Mouse (Mus musculus) kidney, postnatal 10 days (tissue): ENCODE data around the gene Spsb2.
"Not testable (repeated sequence)": the region's sequence is repeated elsewhere in the genome, so short reads cannot be mapped to it uniquely, and the experiment has no call there.

Experiments used
- DNase-seq: peaks from one replicate; pipeline ENCODE4 v3.0.0; 2021; ENCODE audit warnings: mixed read lengths

Gene Spsb2

DNA sequence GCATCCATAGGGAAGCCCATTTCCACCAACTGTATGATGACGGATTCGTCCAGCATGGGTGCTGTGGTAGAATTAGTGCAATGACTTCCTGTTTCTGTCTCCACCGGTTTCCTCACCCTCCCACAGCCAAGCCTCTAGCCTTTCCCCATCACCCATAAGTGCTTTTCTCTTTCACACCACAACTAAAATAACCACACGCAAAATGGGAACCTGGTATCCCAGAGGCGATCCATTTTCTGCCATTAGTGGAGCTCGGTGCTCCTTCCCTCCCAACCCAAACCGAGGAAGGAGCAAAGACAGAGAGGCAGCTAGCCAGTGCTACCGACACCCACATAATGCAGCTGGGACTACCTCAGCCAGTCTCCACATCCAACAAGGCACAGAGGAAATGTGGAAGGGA lies 9.5 kb downstream of the Spsb2 start:
- DNase-seq = no peak

DNA sequence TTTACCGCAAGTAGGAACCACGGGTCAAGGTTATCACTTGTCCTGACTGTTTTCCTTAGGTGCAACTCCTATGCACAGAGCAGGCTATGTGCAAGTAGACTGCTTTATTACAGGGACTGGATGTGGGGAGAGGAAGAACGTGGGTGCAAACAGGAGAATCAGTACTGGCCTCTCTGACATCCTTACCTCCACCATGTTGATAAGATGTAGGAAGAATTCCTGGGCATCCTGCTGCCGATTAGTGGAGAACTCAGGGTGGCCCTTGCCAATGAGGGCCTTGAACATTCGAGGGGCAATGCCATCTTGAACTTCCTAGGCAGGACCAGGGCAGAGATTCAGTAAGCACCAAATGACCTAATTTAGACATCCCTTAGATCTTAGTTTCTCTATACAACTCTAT lies 12.4 kb downstream of the Spsb2 start:
- DNase-seq = no peak

DNA sequence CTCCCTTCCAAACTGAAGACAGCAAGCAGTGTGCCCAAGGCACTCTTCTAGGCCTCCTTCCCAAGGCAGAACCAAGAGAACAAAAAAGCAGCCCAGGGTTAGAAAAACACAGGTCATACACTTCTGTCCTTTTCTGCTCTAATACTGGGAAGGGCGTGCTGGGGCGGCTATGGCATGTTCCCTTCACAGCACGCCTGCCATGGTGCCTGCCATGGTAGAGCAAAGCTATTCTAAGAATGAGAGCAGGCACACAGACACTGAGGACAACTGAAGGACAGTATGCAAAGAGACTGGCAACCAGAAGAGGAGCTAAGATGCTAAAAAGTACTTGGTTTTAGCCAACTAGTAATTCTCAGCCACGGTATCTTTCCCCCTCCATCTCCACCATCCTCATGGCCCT lies 13.6 kb downstream of the Spsb2 start:
- DNase-seq = no peak

DNA sequence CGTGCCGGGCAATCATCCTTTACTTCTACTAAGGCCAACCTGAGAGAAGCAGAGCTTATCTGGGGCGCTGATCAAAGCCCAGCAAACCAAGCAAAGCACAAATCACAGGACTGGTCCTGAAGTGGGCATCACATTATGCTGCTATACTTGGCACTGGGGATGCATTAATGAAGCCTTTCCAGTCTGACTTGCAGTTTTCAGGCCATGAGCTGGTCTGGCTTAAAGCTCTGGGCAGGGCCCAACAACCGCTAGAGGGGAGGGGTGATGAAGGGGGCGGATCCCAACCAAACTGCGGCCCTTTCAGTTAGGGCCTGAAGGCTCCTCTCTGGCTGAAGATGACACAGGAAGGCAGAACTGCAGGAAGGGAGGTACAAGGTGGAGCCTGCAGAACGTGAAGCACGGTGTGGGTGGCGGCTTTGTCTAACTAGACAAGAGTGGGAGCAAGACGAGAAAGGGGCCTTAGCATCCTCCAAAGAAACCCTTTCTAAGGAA lies 19.7 kb downstream of the Spsb2 start:
- DNase-seq = peak; percentile 74

- peak; percentile 99 for DNase-seq
Measured at GRCm38 (mm10) chr6:124828868-124829798, 20.7 kb downstream of the Spsb2 start, which contains the start of the genes Usp5 and Cdca3. Gene Usp5, minus strand, starts transcription at chr6:124829484. Gene Cdca3, plus strand, starts transcription at chr6:124829547.

- DNase-seq = peak; percentile 94
Measured at GRCm38 (mm10) chr6:124829799-124830700, 21.6 kb downstream of the Spsb2 start.

DNA sequence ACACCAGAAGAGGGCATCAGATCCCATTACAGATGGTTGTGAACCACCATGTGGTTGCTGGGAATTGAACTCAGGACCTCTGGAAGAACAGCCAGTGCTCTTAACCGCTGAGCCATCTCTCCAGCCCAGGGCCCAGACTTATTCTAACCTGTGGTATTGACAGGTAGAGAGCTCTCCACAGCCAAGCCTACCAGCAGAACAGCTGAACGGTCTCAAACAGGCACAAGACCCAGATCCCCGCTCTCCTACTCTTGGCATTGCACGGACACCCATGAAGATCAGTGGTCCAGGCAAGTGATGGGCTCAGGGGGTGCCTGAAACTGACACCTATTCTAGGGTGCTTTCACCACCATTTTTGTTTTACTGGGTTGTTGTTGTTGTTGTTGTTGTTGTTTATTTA lies 22.7 kb downstream of the Spsb2 start:
- DNase-seq = not testable (repeated sequence)

GRCm38 (mm10) chr6:124831649-124832048 lies 23.2 kb downstream of the Spsb2 start:
- no peak for DNase-seq

GRCm38 (mm10) chr6:124834512-124835081 lies 26.1 kb downstream of the Spsb2 start:
- no peak for DNase-seq

DNA sequence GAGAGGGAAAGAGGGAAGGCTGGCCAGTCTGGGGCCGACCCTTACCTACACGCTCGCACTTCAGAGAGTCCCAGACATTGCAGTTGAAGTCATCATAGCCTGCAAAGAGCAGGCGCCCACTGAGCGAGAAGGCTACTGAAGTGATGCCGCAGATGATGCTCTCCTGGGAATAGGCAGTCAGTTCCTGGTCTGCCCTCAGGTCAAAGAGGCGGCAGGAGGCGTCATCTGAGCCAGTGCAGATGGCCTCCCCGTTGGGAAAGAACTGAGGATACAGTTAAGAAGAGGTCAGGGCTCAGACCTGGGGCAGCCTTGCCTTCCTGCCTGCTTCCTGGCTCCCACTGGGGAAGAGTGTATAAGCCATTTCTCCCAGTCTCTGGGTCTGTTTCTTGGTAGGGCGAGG lies 27.1 kb downstream of the Spsb2 start:
- no peak for DNase-seq

- DNase-seq = no peak
Measured at GRCm38 (mm10) chr6:124836411-124836810, 27.9 kb downstream of the Spsb2 start.

DNA sequence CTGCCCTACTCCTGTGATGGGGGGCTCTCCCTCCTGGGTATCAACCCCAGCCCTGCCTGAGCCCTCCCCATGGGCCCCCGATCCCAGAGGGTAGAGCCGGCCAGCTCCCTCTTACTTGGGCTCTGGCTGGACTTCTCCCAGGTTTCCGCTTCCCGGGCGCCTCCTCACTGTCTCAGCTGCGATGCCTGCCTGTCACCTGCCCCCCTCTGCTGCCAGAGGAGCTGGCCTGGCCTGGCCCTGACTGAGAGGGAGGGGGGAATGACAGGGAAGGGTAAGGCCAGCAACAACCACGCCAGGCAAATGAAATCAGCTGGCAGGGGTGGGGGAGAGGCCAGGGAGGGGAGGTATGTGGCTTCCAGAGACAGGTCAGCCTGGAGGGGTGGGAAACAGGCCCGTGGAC lies 31.3 kb downstream of the Spsb2 start:
- no peak for DNase-seq

DNA sequence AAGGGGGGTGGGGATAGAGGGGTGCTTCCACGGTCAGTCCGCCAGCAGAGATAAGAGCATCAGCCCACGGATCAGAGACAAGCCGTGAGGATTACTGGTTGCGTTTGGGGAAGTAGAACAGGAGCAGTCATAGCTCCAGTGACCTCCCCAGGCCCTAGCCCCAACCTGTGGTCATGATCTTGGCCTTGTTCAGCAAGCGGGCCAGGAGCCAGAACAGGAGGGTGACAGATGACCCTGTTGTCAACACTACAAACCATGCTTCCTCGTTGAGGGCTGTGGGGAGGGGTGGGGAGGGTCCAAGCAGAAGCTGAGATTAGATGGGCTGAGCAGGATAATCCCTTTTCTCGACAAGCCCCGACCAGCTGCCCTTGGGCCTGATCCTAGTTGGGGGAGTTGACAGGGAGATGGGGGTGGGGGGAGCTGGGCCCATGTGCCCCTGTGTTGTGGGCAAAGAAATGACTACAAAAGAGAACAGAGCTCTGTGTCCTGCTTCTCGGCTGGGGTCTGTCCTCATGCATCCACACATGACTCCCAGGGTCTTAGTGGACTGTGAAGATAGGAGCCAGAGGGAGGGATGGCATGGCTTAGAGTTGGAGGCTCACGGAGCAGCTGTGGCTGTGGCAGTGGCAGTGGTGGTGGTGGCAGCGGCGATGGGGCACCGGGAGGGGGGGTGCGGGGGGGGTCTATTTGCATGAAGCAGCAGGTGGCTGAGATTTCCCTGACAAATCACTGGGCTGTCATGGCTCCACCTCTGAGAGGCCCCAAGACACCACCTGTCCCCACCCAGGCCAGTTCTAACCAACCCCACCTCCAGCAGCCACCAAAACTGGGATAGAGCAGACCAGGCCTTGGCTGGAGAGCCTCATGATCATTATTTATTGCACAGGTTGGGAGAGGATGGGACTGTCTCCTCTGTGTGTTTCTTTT lies 32.0 kb downstream of the Spsb2 start, which contains the start of gene Gnb3:
Gene Gnb3 (minus strand): TSS at position 35 of the 927 bp plus-strand sequence.
- DNase-seq = no peak

DNA sequence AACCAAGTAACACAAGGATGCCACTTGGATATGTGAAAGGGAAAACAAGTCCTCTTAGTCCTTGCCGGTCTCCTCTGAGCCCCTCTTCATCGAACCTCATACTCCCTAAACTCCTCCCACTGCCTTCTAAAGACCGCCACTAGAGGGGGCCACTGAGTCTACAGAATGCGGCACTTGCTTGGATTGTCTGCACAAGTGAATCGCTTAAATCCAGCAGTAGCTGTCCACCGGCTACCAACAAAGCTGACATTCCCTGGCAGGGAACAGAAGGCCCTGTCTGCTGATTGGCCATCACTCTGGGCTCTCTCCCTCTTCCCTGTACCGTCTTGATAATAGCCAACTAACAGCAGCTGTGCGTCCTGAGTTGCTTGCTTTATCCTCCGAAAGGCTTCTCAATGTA lies 38.8 kb downstream of the Spsb2 start:
- peak; percentile 94 for DNase-seq

GRCm38 (mm10) chr6:124850535-124850934 lies 42.1 kb downstream of the Spsb2 start:
- DNase-seq = no peak

- DNase-seq = peak; percentile 10
Measured at GRCm38 (mm10) chr6:124854647-124855046, 46.2 kb downstream of the Spsb2 start.

DNA sequence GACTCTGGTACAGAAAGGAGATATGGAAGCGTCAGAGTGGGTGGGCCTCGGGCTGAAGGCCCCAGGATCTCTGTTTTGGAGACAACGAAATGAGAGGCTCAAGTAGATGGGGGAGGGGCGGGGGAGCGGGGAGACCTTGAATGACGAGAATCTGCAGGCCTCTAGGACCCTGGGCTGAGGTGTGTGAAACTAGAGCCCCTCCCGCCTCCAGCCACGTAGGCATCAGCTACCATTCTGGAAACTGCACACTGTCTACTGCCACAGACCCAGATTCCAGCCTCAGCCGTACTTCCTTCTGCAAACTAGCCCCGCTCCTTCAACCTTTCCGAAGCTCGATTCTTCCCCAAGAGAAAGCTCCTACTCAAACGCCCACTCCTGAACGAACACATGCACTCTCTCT lies 47.9 kb downstream of the Spsb2 start:
- peak; percentile 28 for DNase-seq

DNA sequence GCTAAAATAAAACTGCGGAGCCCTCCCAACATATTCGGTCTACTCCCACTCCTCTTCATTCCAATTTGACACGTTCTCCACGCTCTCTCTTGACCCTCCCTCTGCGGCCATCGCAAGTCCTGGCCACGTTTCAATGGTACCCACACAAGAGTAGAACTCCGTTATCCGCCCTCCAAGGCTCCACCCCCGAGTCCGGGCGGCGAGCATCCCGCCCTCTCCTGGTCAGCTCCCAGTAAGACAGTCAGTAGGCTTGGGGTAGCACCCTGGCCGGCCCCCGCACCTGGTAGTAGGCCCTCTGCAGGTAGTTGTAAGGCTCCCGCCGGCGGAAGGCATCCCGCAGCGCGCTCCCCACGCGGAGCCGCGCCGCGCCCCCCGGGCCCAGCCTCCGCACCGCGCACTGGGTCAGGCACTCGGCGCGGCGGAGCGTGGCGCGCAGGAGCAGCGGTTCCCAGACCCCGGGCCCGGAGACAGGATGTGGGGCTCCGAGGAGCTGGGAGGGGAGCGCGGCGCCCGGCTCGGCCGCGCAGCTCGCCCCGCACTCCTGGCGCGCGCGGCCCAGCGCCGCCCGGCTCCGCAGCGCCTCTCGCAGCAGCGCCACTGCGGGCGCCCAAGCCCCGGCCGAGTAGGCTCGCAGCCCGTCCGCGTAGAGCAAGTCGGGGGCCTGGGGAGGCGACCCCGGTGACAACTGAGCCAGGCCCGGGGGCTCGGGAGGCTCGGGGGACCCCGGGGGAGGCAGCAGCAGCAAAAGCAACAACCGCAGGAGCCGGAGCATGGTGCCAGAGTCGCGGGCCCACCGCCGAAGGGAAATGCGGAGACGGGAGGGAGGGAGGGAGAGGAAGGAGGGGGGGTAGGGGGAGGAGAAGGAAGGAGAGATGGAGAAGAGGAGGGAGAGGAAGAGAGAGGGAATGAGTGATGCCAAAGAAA lies 48.7 kb downstream of the Spsb2 start, which contains the start of gene P3h3:
Gene P3h3 (minus strand): TSS at position 837 of the 924 bp plus-strand sequence.
- peak; percentile 88 for DNase-seq

DNA sequence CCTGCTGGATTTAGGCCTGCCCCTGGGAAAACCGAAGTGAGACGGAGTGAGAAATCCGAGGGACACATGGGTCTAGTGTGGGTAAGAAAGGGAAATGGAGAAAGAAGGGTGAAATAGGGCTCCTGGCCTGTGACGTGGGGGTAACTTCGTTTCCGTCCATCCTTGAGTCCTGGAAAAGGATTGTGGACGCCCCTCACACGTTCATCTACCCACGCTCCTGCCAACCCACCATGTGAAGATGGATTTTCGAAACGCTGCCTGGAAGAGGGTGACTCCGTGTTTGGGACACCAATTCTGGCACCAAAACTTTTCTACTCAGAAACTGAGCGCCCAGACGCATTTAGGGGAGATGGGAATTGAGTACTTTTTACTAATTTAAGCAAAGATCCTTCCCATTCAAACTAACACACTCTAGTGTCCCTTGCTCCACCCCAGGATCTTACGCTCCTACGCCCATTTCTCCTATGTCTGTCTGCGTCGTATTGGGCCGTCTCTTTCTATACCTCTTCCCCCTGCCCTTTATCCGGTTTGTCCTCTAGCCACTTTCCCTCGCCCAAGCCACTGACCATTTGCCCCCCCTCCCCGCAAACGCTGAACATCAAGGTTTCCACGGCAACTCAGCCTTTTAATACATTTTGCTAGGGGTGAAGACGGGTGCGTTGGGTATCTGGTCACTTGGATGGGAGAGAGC lies 49.5 kb downstream of the Spsb2 start:
- peak; percentile 10 for DNase-seq
